Mouse (Mus musculus) c-Kit-negative CD71-positive TER-119-positive erythroid progenitor cells, embryonic 14.5 days (primary cell): ENCODE measurements around the gene Prr5.

Source experiments
- DNase-seq: peaks from one replicate; pipeline ENCODE4 v3.0.0-alpha.2; 2013; ENCODE audit warnings: low read depth, low spot score

Prr5 gene

GRCm38 (mm10) chr15:84657384-84658064 is 11.9 kb upstream of the Prr5 start:
- DNase-seq = no peak

- no peak for DNase-seq
Measured at GRCm38 (mm10) chr15:84658655-84659054, 10.8 kb upstream of the Prr5 start.

GRCm38 (mm10) chr15:84659856-84660255 is 9.6 kb upstream of the Prr5 start:
- no peak for DNase-seq

GRCm38 (mm10) chr15:84661274-84661673 is 8.1 kb upstream of the Prr5 start:
- no peak for DNase-seq

GRCm38 (mm10) chr15:84662952-84663684 is 6.3 kb upstream of the Prr5 start:
- no peak for DNase-seq

GRCm38 (mm10) chr15:84663685-84664060 is 5.7 kb upstream of the Prr5 start:
- DNase-seq = no peak

- no peak for DNase-seq
Measured at GRCm38 (mm10) chr15:84664542-84665460, 4.6 kb upstream of the Prr5 start.

GRCm38 (mm10) chr15:84665662-84666061 is 3.8 kb upstream of the Prr5 start:
- DNase-seq = no peak

- DNase-seq = no peak
Measured at GRCm38 (mm10) chr15:84666065-84666464, 3.4 kb upstream of the Prr5 start.

- DNase-seq = no peak
Measured at GRCm38 (mm10) chr15:84667601-84668000, 1.8 kb upstream of the Prr5 start.

GRCm38 (mm10) chr15:84669771-84670656 is 594 bp downstream of the Prr5 start:
- no peak for DNase-seq

GRCm38 (mm10) chr15:84670657-84671055 is 1.2 kb downstream of the Prr5 start:
- no peak for DNase-seq

GRCm38 (mm10) chr15:84671401-84672307 is 2.2 kb downstream of the Prr5 start:
- DNase-seq = no peak

GRCm38 (mm10) chr15:84672308-84672615 is 2.8 kb downstream of the Prr5 start:
- no peak for DNase-seq

- no peak for DNase-seq
Measured at GRCm38 (mm10) chr15:84672616-84673015, 3.2 kb downstream of the Prr5 start.

- no peak for DNase-seq
Measured at GRCm38 (mm10) chr15:84674329-84675067, 5.1 kb downstream of the Prr5 start.

- DNase-seq = no peak
Measured at GRCm38 (mm10) chr15:84675317-84675716, 5.9 kb downstream of the Prr5 start.

- no peak for DNase-seq
Measured at GRCm38 (mm10) chr15:84677943-84678342, 8.5 kb downstream of the Prr5 start.

- no peak for DNase-seq
Measured at GRCm38 (mm10) chr15:84679090-84679489, 9.7 kb downstream of the Prr5 start.

- no peak for DNase-seq
Measured at GRCm38 (mm10) chr15:84679794-84680193, 10.4 kb downstream of the Prr5 start.
